Mouse (Mus musculus) small intestine, adult 10 weeks (tissue): ENCODE results near the gene Cdh7. TPM values are rescaled to one million over a fixed set of nuclear protein-coding genes. Genes with fewer than 3 reads are reported as not detected.

ENCODE experiments used
- polyA plus RNA-seq: library from polyadenylated mRNA; stranded (reverse); fragments of 350-450 nt; fragmentation: Illumina TruSeq; extraction: RNeasy Lipid Tissue Mini Kit (QIAGEN cat#74804); gene quantifications from one replicate; pipeline ENCODE4 v1.2.3, GENCODE M21; 2014; ENCODE audit warnings: low replicate concordance

Gene Cdh7
- not detected for polyA plus RNA-seq

DNA sequence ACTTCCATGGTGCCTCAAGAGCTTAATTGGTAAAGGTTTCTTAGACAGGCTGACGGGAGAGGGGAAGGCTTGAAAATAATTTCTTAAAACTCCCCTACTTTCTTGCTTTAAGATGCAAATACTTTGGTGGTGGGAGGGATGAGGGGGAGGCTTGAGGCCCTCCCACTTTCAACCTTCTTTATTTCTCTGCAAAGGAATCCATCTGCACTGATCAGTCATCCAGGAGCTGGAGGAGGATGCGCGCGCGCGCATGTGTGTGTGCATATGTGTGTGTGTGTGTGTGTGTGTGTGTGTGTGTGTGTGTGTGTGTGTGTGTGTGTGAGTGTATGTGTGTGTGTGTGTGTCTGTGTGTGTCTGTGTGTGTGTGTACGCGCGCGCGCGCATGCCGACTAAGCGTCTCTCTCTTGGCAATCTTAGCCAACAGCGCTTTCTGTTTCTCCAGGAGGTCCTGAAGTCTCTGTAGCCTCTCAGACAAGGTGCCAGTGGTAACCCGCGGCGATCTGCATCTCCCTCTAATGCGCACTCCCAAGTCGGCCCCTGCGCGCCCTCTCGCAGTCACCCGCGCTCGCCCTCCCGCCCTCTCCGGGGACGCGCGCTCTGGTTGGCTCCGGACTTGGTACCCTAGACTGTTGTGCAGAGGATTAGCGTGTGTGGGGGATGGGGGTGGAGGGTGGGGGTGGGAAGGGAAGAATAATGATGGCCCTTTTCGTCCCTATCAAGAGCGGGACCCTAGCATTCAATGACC, at the start of gene Cdh7:
TSS of gene Cdh7 (plus strand) at position 368 of the 745 bp plus-strand sequence.

